Mouse (Mus musculus) cortical plate, adult 2 months (tissue): ENCODE measurements at regions not wholly inside any gene's neighbourhood (a gene's known extent, or its start where the extent isn't known, plus 50 kb on each side); places are given as distances from the start of the nearest gene placed in this dataset.

Experiments
- CTCF ChIP-seq: fragments of 200-500 bp; IDR thresholded peaks from 2 replicates; pipeline ENCODE4 v1.5.1; 2011; ENCODE audit warnings: mild to moderate bottlenecking, control low read depth, low read length; ENCODE audit not compliant: insufficient read depth; ENCODE audit errors: extremely low read depth
- POLR2A ChIP-seq: fragments of 200-500 bp; IDR thresholded peaks from 2 replicates; pipeline ENCODE4 v1.6.1; 2011; ENCODE audit warnings: mild to moderate bottlenecking, low read length, control low read depth; ENCODE audit not compliant: insufficient read depth; ENCODE audit errors: extremely low read depth

GRCm38 (mm10) chr3:155409371-155409770 lies 316.1 kb downstream of the Lrriq3 start:
- TF ChIP-seq POLR2A = no peak
- no peak for TF ChIP-seq CTCF
